Mouse (Mus musculus) common myeloid progenitor, adult 5-6 weeks (primary cell): ENCODE results near the gene Tm9sf3. TPM values are rescaled to one million over a fixed set of nuclear protein-coding genes. Genes with fewer than 3 reads are reported as not detected.

ENCODE experiments used
- ATAC-seq: replicated peaks from 2 replicates; pipeline ENCODE4 v1.8.0; 2016; ENCODE audit warnings: low read depth, mild to moderate bottlenecking, moderate TSS enrichment, inconsistent platforms; ENCODE audit not compliant: poor library complexity, severe bottlenecking
- total RNA-seq: library from RNA; stranded (forward); fragments of 200-1000, 187-1606 nt; gene quantifications from 2 replicates; pipeline ENCODE4 v1.2.3, GENCODE M21; 2017

The Tm9sf3 gene
- total RNA-seq, 1 experiment from 2014 or later = 265 TPM

DNA sequence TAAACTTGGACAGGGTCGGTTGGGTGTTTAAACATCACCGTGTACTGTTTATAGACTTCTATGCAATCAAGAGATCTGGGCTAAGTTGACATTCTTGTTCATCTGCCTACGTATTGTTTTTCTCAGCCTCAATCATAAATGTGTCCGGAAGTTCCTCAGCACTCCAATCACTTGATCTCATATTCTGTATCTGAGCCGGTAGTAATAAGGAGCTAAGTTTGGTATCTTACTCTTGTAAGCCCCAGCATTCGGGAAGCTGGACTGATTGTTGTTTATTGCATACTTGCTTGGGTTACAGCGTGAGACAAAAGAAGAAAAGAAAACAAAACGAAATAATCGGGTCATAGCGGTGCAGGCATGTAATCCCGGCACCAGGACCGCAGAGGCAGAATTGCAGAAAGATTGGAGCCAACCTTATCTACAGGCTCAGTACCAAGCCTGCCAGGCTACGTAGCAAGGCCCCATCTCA, 568 bp upstream of the Tm9sf3 start:
- ATAC-seq = 0 out of 2 replicates have a peak, but pooled peaks have one; percentile 10

DNA sequence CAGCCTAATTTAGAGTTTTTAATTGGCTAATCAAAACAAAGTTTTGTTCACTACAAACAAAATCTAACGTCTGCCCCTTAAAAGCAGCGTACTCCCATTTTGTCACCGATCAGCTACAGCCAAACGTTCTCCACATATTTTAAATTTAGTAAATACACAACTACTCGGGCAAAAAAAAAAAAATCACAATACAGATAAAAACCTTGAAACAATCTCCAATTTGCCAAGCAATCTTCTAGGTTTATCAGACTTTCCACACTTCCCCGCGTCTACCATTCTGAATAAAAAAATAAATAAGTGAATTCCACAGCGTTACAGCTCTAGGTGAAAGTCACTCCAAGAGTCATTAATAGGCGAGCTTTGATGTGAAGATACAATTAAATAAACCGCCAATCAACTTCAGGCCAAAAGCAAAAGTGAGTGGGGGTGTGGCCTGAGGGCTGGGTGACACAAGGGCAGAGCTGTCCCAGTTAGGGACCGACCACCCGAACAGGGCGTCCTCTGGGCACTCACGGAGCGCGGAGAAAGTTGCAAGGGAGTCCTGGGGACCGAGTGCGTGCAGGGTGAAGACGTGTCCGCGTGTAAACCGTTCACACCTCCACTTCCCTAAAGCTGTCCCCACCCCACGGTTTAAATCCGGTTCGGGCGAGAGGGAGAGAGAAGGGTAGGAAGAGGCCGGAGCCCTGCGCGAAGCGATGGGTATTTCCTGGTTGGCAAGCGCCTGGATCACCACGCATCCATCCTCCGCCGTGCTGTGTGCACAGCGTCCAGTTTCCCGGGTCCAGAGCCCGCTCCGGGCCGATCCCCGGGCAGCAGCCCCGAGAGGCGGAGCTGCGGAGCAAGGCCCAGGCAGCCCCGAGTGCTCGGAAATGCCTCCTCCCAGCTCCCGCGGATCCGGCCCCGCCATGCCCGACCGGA, 826 bp downstream of the Tm9sf3 start:
- peak; percentile 47 for ATAC-seq

DNA sequence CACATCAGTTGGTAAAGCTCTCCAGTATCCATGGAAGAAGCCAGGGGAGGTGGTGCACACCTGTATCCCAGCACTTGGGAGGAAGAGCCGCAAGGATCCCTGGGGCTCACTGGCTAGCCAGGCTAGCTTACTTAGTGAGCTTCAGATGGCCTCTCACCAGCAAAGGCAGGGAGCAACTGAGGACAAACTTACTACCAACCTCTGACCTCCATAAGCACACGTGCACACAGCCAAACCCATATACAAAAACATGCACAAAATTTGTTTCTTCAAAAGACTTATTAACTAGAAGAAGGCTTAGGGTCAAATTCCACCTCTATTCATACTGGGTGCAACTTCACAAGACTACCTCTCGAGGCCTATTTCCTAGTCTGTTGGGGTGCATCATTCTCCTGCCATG, 3.1 kb downstream of the Tm9sf3 start:
- ATAC-seq = no peak

DNA sequence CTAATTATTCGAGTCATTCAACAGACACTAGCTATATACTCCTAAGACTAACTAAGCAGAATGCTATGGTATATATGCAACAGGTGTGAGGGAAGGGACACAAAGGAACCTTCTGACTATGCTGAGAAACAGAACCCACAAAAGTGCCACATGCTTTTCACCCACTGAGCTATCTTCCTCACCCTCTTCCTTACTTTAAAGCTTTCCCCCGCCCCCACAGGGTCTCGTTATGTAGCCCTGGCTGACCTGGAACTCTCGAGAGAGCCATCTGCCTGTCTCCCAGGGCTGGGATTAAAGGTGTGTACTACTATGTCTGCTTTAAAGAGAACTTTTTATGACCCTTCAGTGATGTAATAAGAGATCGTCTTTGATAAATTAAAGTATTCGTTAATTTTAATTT, 4.5 kb downstream of the Tm9sf3 start:
- ATAC-seq = no peak

DNA sequence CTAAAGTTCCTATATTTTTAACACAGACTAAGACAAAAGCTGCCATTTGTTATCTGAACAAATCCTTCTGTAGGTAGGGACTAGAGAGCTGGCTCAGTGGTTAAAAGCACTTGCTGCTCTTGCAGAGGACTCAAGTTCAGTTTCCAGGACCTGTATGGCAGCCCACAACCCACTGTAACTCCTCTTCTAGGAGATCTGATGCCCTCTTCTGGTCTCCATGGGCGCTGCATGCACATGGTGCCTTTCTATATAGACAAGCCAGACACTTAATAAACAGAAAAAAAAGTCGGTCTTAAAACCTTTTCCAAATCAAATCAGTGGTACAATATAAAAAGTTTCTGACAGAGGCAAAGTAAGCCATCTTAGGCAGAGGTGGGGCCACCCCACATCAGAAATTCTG, 5.1 kb downstream of the Tm9sf3 start:
- peak; percentile 60 for ATAC-seq

DNA sequence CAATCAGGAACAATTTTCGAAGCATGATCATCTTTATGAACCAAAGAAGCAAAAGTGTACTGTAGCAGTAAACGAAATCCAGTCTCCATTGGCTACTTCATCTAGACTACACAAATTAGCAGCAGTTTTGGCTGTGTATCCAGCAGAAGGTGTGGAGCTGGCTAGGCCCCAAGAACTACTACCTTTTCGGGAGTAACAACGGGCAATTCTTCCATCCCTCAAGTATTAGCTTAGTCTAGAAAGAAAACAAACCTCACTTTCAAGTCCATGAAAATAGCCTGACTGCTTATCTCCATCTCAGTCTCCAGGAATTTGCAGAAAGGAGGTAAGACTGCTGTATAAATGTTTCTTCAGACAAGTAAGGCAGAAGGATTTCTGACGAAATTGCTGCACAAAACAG, 9.2 kb downstream of the Tm9sf3 start:
- ATAC-seq = no peak

DNA sequence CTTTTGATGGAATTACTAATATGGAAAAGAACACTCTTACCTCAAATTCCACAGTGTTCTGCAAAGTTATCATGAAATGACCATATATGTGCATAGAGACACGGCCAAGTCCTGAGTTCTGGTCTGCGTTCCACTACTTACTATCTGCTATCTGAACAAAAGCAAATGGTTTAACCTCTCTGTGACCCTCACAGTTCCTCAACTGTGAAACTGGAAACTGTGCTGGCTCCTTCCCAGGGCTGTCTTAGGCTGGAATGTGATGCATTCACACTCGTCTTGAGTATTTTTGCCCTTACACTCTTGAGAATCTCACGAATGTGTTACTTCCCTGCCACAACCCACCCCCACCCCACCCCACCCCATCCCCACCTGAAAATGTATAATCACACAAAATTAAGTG, 14.8 kb downstream of the Tm9sf3 start:
- no peak for ATAC-seq

DNA sequence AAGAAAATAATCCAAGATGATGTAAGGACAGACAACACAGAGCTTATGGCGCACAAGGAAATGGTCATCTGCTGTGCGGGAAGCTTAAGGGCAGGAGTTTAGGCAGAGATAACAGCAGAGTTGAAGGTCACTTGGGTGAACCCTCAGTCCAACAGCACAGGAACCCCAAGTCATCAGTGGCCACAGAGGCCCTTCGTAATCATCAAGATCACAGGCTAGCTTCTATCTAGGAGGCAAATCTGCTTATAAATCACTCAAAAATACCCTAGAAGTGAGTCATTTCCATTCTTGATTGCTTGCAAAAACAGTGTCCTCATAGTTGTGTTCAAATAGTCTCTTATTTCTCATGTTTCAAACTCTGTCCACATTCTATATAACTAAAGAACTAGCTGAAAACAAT, 15.5 kb downstream of the Tm9sf3 start:
- no peak for ATAC-seq

DNA sequence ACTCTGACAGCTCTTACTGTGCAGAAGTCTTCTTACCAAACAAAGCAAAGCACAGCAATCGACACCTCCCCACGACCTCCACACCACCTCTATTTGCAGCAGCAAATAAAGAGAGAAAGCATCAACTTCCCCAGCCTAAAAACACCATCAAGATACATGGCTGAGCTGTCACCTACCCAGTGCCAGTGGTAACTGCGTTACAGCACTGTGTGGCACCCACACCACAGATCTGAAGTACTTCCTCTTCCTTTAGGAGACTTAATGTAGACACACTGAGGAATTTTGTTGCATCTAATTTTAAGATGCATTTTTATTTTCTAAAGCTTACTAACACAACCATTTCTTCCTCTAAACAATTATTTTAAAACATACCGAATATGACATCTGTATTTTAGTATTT, 17.5 kb downstream of the Tm9sf3 start:
- ATAC-seq = peak; percentile 62; the same call in 1 of the 2 replicates

DNA sequence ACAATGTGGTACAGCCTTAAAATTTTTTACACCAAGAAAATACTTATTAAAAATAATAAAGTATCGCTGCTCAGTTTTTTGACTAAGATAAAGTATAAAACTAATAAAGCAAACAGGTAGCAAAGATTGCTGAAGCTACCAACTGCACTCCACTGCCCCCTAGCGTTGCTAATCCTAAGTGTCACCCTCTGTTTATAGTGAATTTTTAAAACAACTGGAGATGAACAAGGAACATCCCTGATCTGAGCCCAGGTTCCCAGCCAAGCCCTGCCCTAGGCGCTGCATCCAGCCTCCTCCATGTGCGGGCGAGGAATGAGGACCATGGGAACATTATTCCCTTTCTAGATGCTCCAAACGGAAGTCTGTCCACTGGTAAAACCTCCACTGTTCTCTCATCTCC, 19.2 kb downstream of the Tm9sf3 start:
- ATAC-seq = no peak

DNA sequence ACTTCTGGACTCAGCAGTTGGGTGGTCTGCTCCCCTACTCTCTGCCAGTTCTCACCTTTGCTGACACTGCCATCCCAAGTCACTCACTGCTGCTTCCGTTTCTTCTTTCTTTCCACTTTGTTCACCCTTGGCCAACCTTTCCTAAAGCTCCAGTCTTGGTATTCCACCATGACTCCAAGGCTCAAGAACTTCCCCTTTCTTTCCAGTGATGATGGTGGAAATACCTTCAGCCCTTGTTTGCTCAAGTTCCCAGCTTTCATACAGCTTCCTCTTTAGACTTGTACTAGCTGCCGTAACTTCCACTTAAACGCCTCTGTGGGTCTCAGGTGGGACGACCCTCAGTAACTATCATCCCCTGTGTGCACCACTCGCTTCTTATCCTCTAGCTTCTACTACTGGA, 21.8 kb downstream of the Tm9sf3 start:
- no peak for ATAC-seq

DNA sequence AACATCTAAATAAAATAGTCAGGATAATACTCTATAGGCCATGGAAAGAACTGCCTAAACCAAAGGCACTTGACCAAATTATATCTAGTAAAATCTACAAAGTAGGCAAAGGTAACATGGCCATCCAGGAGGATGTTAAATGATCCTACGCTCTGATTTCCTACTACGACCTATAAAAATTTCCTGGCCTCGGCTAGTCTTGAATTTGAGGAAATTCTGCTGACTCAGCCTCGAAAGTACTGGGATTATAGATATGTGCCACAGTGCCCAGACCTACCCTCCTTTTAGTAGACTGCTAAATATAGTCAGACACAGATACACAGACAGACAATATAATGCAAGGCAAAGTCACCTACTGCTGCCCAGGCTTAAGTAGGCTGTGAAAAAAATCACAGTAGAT, 30.1 kb downstream of the Tm9sf3 start:
- ATAC-seq = no peak

DNA sequence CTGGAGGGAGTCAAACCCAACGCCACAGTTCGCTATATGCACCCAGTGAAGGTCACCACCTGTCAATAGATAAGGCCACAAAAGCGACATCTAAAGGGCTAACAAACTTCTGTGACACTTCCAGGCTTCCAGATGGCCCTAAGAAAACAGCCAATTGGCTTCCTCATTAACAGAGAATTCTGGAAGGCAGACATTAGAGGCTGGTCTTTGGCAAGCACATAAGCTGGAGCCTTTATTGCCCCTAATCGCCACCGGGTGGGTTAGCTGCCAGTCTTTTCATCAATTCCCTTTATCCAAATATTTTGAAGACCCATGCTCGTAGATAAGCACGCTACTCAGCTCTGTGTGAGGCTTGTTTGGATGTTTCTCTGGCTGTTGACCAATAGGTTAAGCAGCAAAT, 55.5 kb downstream of the Tm9sf3 start:
- no peak for ATAC-seq

DNA sequence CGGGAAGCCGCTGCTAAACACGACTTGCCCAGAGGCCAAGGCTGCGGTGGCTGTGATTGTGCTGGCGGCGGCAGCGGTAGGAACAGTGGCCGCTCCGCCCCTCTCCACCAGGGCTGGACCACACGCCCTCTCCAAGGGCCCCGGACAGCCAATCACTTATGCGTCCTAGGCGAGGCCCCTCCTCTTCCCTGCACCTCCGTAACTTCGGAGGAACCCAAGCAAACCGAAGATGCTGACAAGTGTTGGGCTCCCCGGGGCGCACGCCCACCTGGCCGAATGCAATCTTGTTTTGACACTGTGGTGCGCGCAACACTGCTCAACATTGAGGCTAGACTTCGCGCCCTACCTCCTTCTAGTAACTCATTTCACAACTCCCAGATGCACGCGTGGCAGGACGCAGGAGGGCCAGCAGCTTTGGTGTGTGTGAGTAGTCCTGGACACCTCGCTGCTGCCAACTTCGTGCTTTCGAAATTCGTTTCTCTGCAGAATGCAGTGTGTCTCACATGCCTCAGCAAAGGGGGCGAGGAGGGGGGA, 56.9 kb downstream of the Tm9sf3 start, which contains the start of gene Tll2:
TSS of gene Tll2 (minus strand) at position 25 of the 534 bp plus-strand sequence.
- ATAC-seq = peak; percentile 90

DNA sequence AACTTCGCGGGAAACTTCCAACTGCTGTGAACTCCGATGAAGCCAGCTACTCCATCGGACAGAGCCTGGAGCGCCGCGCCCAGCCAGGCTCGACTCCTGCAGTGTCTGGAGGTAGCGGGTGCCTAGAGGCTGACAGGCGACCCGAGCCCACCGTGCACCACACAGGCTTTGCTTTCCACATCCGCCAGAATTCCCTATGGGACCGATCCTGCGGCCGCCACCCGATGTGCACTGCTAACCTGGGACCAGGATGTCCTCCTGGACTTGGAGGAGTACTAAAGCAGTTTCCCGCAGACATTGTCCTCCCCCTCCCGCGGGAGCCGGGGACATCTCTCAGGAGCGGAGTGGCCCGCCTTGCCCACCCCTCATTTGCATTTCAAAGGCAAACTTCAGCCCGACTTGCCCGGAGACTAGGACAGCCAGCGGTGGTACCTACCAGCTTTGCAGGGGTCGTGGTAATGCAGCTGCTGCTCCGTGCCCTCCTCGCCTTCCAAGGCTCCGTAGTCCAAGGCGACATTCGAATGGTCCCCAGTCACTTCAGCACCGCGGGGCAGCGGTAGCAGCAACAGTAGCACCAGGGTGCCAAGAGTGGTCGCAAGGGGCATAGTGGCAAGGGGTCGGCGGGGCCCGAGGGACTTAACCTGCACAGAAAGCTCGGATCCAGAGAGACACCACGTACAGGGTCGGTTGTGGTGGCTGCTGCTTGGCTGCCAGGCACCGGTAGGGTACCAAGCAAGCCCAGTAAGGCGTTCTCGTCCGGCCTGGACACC, 57.6 kb downstream of the Tm9sf3 start:
- 0 out of 2 replicates have a peak, but pooled peaks have one; percentile 4 for ATAC-seq

DNA sequence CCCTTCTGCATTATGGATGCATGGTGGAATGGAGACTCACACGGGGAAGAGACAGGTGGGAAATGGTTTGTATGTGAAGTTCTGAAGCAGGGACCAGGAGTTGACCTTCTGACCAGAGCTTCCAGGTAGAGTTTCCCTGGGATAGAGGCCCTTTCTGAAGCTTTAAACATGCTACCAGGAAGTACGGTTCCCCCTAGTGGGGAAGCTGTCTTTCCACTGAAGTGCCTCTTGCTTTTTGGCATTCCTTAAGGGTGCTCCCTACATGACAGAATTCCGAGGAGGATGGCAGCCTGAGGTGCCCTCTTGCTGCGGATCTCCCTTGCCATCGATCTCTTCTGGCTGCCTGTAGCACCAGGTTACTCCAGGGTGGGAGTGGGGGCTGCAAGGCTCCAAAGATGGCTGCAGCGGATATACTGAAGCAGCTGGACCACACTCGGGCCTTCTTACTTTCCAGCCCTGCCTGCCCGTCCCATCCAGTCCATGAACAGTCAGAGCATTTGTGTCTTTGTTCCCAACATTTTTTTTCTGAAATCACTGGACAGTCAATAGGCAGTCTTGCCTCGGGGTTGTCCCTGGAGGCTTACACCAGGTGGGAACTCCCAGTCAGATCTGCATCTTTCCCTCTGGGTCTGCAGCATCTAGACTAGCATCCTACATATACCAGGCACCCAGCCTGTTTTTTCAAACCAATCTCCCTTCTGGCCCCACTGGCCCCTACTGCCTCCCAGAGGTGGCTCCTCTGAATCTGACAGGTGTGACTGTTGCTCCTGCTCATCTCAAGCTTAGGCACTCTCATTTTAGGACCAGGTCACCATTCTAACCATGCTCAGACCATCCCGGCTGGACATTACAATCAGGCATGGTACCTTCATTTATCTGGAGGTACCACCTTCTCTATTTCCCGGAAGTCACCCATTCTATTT, 59.4 kb downstream of the Tm9sf3 start:
- no peak for ATAC-seq

DNA sequence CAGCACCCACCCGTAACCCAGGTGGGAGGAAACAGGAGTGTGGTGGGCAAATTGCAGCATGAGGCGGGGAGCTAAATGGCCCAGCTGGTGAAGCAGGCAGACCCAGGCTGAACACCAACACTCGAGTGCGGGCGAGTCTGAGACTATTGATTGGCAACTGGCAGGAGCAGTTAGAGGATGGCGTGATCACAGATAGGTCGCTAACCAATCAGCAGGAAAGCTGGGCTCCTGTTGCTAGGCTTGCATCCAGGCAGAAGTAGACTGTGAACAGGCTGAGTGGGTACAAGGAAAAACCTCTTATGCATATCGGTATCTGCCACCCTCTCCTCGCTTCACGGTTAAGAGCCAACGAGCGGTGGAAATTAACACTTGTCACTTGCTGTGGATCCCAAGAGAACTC, 66.2 kb downstream of the Tm9sf3 start:
- no peak for ATAC-seq

DNA sequence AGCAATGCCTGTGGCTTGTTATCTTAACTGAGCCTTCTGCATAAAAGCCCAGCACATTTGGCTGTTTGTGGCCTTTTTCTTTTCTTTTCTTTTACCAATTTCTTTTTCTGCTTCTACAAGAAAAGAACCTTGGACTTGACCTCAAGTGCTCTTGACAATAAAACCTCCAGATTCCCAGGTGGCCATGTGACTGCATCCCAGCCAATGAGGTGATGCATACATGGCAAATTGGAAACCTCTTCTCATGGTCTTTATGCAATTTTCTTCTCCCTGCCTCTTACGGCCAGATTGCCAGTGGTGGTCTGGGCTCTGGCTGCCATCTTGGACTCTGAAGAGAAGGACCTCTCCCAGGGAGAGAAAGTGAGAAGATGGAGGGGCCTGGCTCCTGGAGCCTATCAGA, 70.4 kb downstream of the Tm9sf3 start:
- ATAC-seq = no peak

DNA sequence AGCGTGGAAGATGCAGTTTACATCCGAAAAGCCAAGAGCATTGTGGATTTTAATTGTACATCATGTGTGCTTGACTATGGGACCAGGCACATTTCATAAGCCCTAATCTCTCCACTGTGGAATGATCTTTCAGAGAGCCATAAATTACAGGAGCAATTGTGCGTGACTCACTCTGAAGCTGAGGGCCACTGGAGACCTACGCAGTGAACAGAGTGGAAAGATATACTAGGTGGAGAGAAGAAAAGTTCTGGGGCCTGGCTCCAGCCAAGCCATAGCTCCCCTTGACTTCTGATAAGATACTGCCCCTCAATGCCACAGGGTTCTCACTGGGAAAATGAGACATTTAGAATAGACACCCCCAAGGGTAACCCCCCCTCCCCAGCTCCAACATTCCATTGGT, 70.8 kb downstream of the Tm9sf3 start:
- no peak for ATAC-seq

DNA sequence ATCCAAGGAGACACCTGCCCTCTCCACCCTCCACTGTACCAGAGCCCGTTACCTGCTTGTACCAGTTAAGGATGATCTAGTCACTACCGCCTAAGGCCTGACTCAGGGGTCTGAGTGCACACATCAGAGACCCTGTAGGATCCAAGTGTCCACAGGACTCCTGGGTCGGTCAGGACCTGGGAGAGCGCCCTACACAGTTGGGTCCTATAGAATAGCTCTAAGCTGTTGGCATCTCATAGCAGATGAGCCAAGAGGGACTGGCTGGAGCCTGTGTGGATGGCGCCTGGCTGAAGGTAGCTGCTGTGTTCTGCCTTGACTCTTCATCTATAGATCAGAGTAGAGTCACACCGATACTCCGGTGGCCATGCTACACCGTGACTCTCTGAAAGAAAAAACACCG, 72.1 kb downstream of the Tm9sf3 start:
- no peak for ATAC-seq
